Mouse (Mus musculus) lung, embryonic 16.5 days (tissue): ENCODE results near the gene Tbrg4. TPM values are rescaled to one million over a fixed set of nuclear protein-coding genes. Genes with fewer than 3 reads are reported as not detected.

Source experiments
- ATAC-seq: fragments of 200-750 bp; cut with Nextera tagmentation; 2 replicates; pipeline ENCODE4 v1.8.0; 2017; ENCODE audit warnings: low read depth, mild to moderate bottlenecking, moderate library complexity
- H3K27ac ChIP-seq: fragments of 300-500 bp; sonication (generic); 2 replicates; pipeline ENCODE4 v1.5.1; 2014; ENCODE audit warnings: mild to moderate bottlenecking, control low read depth, low read length
- H3K27me3 ChIP-seq: fragments of 300-500 bp; sonication (generic); 2 replicates; pipeline ENCODE4 v1.6.1; 2014; ENCODE audit warnings: low read depth, low read length, mixed read lengths; ENCODE audit not compliant: control insufficient read depth, insufficient read depth
- H3K36me3 ChIP-seq: fragments of 300-500 bp; sonication (generic); 2 replicates; pipeline ENCODE4 v1.6.1; 2014; ENCODE audit warnings: low read length; ENCODE audit not compliant: control insufficient read depth, insufficient read depth
- H3K4me1 ChIP-seq: fragments of 300-500 bp; sonication (generic); replicated peaks from 2 replicates; pipeline ENCODE4 v1.6.1; 2014; ENCODE audit warnings: low read length, mixed read lengths; ENCODE audit not compliant: control insufficient read depth, insufficient read depth
- H3K4me2 ChIP-seq: fragments of 300-500 bp; sonication (generic); 2 replicates; pipeline ENCODE4 v1.6.1; 2014; ENCODE audit warnings: low read depth, low read length, control low read depth
- H3K4me3 ChIP-seq: fragments of 300-500 bp; sonication (generic); 2 replicates; pipeline ENCODE4 v1.5.1; 2014; ENCODE audit warnings: mild to moderate bottlenecking, low read length, control low read depth
- H3K9ac ChIP-seq: fragments of 300-500 bp; sonication (generic); 2 replicates; pipeline ENCODE4 v1.6.1; 2014; ENCODE audit warnings: low read length, control low read depth
- H3K9me3 ChIP-seq: fragments of 300-500 bp; sonication (generic); 2 replicates; pipeline ENCODE4 v1.6.1; 2016; ENCODE audit warnings: low read length; ENCODE audit not compliant: control insufficient read depth
- WGBS: fragments of 180-500 bp; shearing (Covaris S2); extraction: QIAGEN DNeasy Blood & Tissue Kit; methylation state at CpG from one replicate; pipeline ENCODE4 v1.1.7; 2014; 5-methylcytosine and 5-hydroxymethylcytosine counted together
- polyA plus RNA-seq: library from polyadenylated mRNA; unstranded; fragments of >200 nt; fragmentation: Nextera tagmentation; extraction: Ambion mirVana; gene quantifications from 2 replicates; pipeline ENCODE4 v1.2.1, GENCODE M21; 2015

Tbrg4 gene
- polyA plus RNA-seq, 1 experiment from 2014 or later = 31.5 TPM

DNA sequence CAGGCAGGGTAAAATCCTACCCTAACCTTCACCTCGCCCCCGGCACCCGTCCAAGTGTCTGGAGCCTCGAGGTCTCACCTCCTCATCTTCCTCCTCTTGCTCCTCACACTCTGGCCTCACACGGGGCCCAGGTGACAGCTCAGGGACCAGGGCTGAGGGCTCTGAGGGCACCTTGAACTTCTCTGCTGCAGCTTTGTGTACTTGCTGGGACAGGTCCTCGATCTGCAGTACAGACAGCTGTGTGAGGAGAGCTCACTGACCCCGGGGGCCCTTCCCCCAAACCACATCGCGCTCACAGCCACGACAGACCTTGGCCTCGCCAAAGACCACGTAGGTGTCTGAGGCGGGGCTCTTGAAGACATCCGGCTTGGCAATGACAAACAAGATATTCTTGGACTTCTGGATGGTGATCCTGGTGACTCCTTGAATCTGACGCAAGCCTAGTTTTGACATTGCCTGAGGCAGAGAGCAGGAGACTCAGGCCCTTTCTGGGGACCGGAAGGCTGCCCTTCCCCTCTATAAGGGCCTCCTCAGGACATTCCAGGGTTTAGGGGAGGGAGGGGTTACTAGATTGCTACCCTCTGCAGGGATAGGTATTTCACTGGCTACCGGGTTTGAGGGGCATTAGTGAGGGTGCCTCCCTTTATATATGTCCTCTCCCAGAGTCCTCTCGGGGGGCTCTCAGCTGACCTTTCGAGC lies 27.5 kb downstream of the Tbrg4 start:
- no peaks in the 10 kb centered on the region; the same call in 1 of the 2 replicates for H3K27me3 ChIP-seq
- peak; percentile 26; the same call in 1 of the 2 replicates for ATAC-seq
- peaks cover 13% of the 10 kb centered on the region for H3K4me1 ChIP-seq
- H3K4me3 ChIP-seq = no peak overlapping the region
- peak overlapping the region; percentile 0; the same call in 1 of the 2 replicates for H3K9ac ChIP-seq
- 42% methylated on average over 19 of the region's 19 CpGs for whole genome bisulfite sequencing
- H3K27ac ChIP-seq = no peak overlapping the region
- H3K9me3 ChIP-seq = no peaks in the 10 kb centered on the region
- H3K36me3 ChIP-seq = peaks cover 25% of the 10 kb centered on the region
- no peak overlapping the region for H3K4me2 ChIP-seq

DNA sequence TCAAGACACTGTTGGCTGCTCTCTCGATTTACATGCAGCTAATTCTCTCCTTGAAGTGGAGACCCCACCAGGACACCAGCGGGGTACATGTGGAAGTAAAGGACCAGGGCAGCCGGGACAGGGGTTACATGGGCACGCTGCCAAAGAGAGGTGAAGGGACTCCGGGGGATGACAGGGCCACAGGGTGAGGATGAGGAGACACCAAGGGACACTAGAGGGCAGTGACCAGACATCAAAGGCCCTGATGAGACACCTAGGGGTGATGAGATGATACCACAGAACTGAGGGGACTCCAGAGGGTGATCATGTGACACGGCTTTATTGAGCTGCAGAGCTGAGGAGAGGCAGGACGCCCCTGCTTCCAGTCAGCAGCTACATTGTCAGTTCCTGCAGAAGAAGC lies 28.3 kb downstream of the Tbrg4 start:
- Histone ChIP-seq H3K9me3 (no peaks in the 10 kb centered on the region), H3K4me3 (no peak overlapping the region), H3K27ac (no peak overlapping the region), H3K9ac (no peak overlapping the region), H3K4me2 (no peak overlapping the region), H3K36me3 (peaks cover 32% of the 10 kb centered on the region), H3K27me3 (no peaks in the 10 kb centered on the region), H3K4me1 (peaks cover 11% of the 10 kb centered on the region)
- WGBS = 62% methylated on average over 7 of the region's 7 CpGs
- ATAC-seq = no peak

DNA sequence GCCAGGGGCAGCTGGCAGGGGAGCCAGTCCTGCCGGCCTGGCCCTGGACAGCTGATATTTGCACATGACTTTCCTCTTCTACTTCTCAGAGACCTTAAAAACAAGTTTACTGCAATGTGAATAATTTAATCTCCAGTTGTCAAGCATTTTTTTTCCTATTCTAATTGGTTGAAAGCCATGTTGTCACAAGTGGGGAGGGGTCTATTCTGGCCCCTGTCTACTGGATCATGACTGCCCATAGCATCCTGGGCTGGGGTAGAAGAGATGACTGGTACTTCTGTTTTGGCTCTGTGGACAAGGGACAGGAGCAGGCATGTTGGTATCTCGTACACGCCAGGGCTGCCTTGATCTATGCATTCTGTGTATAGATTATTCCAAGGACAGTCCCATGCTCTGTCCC lies 29.3 kb downstream of the Tbrg4 start:
- no peak overlapping the region for H3K27ac ChIP-seq
- no peak for ATAC-seq
- WGBS = 83% methylated on average over 3 of the region's 3 CpGs
- no peak overlapping the region for H3K4me2 ChIP-seq
- no peak overlapping the region for H3K9ac ChIP-seq
- no peaks in the 10 kb centered on the region for H3K27me3 ChIP-seq
- peaks cover 11% of the 10 kb centered on the region for H3K4me1 ChIP-seq
- H3K36me3 ChIP-seq = peaks cover 40% of the 10 kb centered on the region
- H3K9me3 ChIP-seq = no peaks in the 10 kb centered on the region
- H3K4me3 ChIP-seq = no peak overlapping the region

DNA sequence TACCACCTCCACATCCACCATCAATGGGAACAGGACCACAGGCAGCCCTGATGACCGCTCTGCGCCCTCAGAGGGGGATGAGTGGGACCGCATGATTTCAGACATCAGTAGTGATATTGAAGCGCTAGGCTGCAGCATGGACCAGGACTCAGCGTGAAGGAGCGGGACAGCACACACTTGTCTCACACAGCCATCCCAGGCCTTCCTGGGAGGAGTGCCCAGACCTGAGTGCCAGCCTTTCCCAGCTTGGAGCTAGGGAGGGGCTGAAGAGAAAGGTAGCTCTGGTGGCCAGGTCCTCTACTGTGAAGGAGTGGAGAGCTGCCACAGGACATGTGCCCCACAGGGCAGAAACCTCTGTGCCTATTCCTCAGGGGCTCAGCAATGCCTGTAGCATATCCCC lies 29.7 kb downstream of the Tbrg4 start:
- WGBS = 94% methylated on average over 6 of the region's 6 CpGs
- no peak for ATAC-seq
- no peak overlapping the region for H3K9ac ChIP-seq
- no peaks in the 10 kb centered on the region for H3K9me3 ChIP-seq
- peaks cover 11% of the 10 kb centered on the region for H3K4me1 ChIP-seq
- no peak overlapping the region for H3K4me2 ChIP-seq
- no peaks in the 10 kb centered on the region for H3K27me3 ChIP-seq
- no peak overlapping the region for H3K4me3 ChIP-seq
- no peak overlapping the region for H3K27ac ChIP-seq
- H3K36me3 ChIP-seq = peaks cover 41% of the 10 kb centered on the region

DNA sequence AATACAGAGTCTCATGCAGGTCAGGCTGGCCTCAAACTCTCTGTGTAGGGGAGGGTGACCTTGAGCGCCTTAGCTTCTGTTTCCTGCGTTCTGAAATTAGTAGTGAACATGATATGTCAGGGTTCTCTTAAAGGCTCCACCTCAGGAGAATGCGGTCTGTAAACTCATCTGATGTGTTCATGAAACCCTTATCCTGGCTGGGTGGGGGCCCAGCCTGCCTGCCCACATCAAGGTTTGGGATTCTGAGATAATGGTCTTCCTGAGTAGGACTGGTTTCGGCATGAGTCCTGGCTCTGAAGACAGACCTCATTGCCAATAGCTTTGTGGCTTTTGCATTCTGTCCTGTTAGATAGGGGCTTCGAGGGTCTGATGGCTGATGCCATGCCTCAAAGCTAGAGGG lies 30.5 kb downstream of the Tbrg4 start:
- H3K9ac ChIP-seq = no peak overlapping the region
- no peak overlapping the region for H3K4me3 ChIP-seq
- H3K27ac ChIP-seq = no peak overlapping the region
- no peaks in the 10 kb centered on the region for H3K9me3 ChIP-seq
- no peak overlapping the region for H3K4me2 ChIP-seq
- 91% methylated on average over 5 of the region's 5 CpGs for WGBS
- H3K27me3 ChIP-seq = no peaks in the 10 kb centered on the region
- peaks cover 45% of the 10 kb centered on the region for H3K36me3 ChIP-seq
- H3K4me1 ChIP-seq = peaks cover 11% of the 10 kb centered on the region
- no peak for ATAC-seq

DNA sequence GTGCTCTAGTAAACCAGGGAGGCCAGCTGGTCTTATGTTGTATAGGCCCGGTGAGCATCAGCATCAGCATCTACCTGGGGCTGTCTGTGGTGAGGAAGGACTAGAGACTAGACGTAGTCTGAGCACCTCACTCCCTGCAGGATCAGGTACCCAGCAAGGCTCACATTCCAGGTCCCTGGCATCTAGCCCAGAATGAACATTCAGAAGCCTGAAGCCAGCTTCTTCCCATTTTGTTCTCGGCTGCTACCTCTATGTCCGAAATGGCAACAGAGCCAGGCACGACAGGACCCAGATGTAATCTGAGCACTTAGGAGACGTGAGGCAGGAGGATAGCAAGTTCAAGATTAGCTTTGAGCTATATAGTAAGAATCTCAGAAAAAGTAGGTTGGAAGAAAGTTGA lies 31.0 kb downstream of the Tbrg4 start:
- Histone ChIP-seq H3K4me2 (no peak overlapping the region), H3K27me3 (no peaks in the 10 kb centered on the region), H3K9ac (no peak overlapping the region), H3K4me3 (no peak overlapping the region), H3K9me3 (no peaks in the 10 kb centered on the region), H3K4me1 (peaks cover 11% of the 10 kb centered on the region), H3K27ac (0 out of 2 replicates have a peak overlapping the region, but pooled peaks have one; percentile 16), H3K36me3 (peaks cover 49% of the 10 kb centered on the region)
- no peak for ATAC-seq
- 71% methylated on average over 6 of the region's 6 CpGs for WGBS

DNA sequence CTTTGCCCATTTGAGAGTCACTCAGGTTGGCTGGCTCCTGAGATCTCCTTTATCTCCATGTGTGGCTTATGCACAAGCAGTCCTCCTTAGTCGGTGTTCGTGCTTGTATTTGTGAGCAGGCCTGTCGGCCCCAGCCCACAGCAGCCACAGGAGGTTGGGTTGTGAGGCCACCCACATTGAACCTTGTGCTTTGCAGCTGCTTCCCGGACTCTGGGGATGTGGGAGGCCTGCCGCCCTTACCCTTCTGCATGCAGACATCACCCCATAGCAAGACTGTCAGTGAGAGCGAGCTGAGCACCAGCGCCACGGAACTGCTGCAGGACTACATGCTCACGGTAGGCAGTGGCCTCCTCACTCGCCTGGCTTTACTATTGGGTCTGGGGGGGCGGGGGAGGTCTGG lies 32.5 kb downstream of the Tbrg4 start:
- Histone ChIP-seq H3K27ac (no peak overlapping the region), H3K4me2 (no peak overlapping the region), H3K4me3 (no peak overlapping the region), H3K27me3 (no peaks in the 10 kb centered on the region), H3K4me1 (peaks cover 5% of the 10 kb centered on the region), H3K36me3 (peaks cover 54% of the 10 kb centered on the region), H3K9me3 (no peaks in the 10 kb centered on the region), H3K9ac (no peak overlapping the region)
- ATAC-seq = no peak
- WGBS = 63% methylated on average over 11 of the region's 11 CpGs

DNA sequence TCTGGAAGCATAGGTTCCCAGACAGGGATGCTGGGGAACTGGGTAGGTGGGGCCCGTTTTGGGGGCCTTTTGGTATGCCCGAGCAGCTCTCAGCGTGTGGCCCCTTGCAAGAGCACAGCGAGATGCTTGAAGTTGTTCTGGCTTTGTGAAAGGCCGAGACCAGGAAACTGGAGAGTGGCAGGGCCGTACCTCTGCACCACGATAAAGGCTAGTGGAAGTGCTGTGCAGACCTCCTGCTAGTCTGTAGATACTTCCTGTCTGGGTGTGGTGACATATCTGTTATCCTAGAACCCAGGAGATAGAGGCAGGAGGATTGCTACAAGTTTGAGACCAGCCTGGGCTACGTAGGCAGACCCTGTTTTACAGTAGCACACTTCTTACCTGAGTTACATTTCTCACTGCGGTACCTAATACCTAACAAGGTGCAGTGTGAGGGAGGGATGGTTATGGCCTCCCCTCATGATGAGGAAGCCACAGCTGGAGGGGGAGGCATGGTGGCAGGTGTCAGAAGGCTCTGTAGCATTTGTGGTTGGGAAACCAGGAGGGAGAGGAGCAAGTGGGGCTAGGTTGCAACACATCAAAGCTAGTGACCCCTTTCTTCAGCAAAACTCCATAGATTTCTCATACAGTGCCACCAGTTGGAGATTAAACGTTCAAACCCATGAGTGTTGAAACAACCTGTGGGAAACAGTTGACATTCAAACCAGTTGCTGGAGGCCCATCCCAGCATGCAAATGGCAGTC lies 34.8 kb downstream of the Tbrg4 start:
- Histone ChIP-seq H3K27me3 (no peaks in the 10 kb centered on the region), H3K4me3 (no peak overlapping the region), H3K4me1 (no peaks in the 10 kb centered on the region), H3K9me3 (no peaks in the 10 kb centered on the region), H3K9ac (no peak overlapping the region), H3K4me2 (no peak overlapping the region), H3K36me3 (peaks cover 46% of the 10 kb centered on the region), H3K27ac (no peak overlapping the region)
- 85% methylated on average over 10 of the region's 10 CpGs for WGBS
- no peak for ATAC-seq

DNA sequence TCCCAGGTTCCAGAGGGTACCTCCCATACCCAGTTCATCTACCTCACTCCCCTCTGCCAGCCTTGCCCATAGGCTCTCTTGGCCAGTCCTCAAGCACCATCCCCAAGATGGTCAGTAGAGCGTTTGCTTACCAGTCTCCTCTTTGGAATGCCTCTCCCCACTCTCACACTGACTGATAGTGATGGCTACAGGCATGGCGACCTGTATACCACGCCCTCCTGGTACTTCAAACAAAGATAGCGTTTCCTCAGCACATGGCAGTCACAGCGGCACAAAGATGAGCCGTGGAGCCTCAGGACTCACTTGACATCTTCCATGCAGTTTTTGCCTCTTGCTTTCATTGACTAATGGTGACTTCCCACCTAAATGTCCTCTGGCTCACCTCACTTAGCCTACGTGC lies 36.0 kb downstream of the Tbrg4 start:
- ATAC-seq = no peak
- Histone ChIP-seq H3K27me3 (no peaks in the 10 kb centered on the region), H3K9me3 (no peaks in the 10 kb centered on the region), H3K4me2 (no peak overlapping the region), H3K4me3 (no peak overlapping the region), H3K4me1 (no peaks in the 10 kb centered on the region), H3K27ac (no peak overlapping the region), H3K36me3 (peaks cover 43% of the 10 kb centered on the region), H3K9ac (no peak overlapping the region)
- WGBS = 77% methylated on average over 7 of the region's 7 CpGs
